Mouse (Mus musculus) thymus, postnatal 10 days (tissue): ENCODE measurements around the gene Snx1.

Experiments
- DNase-seq, 2 experiments: peaks; one replicate each; pipeline ENCODE4 v3.0.0; 2021; ENCODE audit warnings: low spot score in 2 of 2

Snx1 gene

DNA sequence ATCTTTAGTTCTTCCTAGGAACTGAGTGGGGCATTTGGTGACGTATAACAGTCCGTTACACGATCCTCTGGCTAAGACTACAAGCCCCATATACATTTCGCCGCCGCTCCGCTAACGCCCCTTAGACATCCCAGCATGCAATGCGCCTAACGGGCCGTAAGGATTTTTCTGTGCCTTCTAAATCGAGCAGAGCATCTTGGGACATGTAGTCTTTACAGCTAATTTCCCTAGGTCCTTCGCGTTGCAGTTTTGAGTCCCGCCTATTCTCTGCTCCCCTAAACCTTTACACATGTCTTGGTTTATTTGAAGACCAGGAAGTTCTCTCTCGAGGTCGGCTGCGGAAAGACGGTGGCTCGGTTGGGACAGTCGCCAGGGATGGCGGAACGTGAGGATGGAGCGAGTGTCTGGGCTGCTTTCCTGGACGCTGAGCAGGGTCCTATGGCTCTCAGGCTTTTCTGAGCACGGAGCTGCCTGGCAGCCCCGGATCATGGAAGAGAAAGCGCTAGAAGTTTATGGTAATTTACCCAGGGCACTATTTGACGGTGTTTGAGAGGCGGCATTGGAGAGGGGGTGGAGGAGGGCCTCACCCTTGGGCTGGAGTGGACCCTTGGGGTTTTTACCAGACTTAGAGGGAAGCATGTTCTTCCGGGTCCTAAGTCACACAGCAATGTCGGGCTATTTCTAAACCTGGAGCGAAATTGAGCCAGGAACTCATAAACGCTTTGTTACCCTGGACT is at the start of gene Snx1, which contains the start of gene Ciao2a:
TSS of gene Snx1 (minus strand) at position 132 of the 737 bp plus-strand sequence.
TSS of gene Ciao2a (plus strand) at position 156 of the 737 bp plus-strand sequence.
- DNase-seq, result peak; percentile 91 to 95

GRCm38 (mm10) chr9:66174985-66175384 is 48.6 kb upstream of the Snx1 start:
- DNase-seq, result no peak

- no peak for DNase-seq
Observed at GRCm38 (mm10) chr9:66173316-66173855, 47.0 kb upstream of the Snx1 start.

- DNase-seq, result no peak
Observed at GRCm38 (mm10) chr9:66171275-66171921, 45.0 kb upstream of the Snx1 start.

GRCm38 (mm10) chr9:66170506-66170905 is 44.1 kb upstream of the Snx1 start:
- no peak for DNase-seq

DNA sequence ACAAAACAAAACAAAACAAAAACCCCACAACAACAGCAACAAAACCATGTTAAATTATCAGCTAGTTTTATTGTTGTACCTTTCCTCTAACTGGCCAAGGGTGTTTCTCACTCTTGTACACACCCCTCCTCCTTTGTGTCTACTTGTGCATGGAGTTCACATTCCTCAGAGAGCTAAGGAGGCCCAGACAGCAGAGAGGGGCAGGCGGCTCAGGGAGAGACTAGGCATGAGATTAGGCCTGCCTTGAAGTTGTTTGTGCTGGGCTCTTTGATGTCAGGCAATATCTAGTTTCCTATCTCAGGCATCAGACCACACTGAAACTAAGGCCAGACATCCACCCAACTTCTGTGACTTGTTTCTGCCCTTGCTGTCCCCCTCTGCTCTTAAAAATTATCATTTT is 41.8 kb upstream of the Snx1 start:
- DNase-seq, result no peak

GRCm38 (mm10) chr9:66167222-66167621 is 40.8 kb upstream of the Snx1 start:
- DNase-seq, result no peak

- DNase-seq, result no peak
Observed at GRCm38 (mm10) chr9:66162995-66163394, 36.6 kb upstream of the Snx1 start.

DNA sequence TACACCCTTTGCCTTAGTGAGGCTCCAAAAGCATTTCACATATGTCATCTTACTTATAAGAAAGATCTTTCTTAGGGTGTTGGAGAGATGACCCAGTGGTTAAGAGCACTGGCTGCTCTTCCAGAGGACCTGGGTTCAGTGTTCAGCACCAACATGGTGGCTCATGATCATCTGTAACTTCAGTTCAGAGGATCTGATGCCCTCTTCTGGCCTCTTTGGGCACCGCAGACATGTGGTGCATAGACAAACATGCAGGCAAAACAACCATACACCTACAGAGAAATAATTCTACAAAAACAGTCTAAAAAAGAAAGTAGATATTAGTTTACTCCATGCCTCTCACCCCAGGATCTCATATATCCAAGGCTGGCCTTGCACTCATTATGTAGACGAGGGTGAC is 33.8 kb upstream of the Snx1 start:
- no peak for DNase-seq

GRCm38 (mm10) chr9:66158885-66159430 is 32.6 kb upstream of the Snx1 start:
- no peak for DNase-seq

DNA sequence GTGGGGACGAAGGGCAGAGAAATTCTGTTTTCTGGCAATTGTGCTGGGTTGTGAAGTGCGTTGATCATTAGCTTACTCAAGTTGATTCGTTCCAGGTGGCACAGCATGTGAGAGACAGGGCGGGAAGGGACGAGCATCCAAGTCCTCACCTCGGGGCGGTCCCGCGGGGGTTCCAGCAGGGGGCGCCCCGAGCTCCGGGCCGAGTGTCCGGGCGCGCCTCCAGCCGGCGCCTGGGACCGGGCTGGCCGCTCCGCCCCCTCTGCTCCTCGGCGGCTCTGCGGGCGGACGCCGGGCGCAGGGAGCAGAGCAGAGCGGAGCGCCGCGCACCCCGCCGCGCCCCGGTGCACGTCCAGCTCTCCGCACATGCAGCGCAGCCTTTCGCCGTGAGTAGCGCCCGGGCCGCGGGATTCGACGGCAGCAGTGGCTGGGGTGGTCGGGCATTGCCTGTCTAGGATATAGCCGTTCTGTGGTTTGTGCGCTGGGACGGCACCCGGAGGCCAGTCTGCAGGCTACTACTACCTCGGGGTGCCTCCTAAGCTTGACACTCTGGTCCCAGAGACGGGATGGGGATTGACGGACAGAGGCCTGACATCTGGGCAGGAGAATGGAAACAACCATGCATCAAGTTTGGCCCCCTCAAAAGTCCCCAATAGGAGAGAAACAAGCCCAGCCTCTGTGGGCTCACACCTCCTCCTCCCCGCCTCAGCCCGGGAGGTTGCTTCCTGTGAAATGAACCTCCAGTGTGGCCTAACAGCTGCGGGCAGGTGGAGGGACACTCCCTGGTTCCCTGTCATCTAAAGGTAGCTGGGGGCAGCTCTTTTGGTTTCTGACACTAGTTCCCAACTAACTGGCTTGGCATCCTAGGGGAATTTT is 31.8 kb upstream of the Snx1 start, which contains the start of gene Dapk2:
TSS of gene Dapk2 (plus strand) at position 266 of the 873 bp plus-strand sequence.
- peak; percentile 14 to 61 for DNase-seq

- DNase-seq, result peak in 1 of 2 experiments; percentile 19
Observed at GRCm38 (mm10) chr9:66155534-66155933, 29.1 kb upstream of the Snx1 start.

- no peak for DNase-seq
Observed at GRCm38 (mm10) chr9:66154013-66154412, 27.6 kb upstream of the Snx1 start.

DNA sequence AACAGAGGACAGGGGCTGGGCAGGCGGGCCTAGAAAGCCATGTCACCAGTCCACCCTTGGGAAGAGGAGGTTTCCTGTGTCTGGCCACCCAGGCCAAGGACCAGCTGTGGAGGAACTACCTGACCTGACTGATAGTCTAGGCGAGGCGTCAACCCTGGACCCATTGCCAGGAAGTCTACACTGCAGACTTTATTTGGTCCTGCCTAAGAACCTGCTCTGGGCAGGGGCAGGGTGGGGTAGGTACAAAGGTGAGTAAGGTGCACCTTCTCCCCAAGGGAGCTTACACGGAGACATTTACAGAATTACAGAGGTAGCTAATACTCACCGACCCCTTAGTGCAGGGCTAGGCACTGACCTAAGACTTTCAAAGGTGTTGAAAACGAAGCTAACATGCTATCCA is 27.2 kb upstream of the Snx1 start:
- DNase-seq, result no peak

DNA sequence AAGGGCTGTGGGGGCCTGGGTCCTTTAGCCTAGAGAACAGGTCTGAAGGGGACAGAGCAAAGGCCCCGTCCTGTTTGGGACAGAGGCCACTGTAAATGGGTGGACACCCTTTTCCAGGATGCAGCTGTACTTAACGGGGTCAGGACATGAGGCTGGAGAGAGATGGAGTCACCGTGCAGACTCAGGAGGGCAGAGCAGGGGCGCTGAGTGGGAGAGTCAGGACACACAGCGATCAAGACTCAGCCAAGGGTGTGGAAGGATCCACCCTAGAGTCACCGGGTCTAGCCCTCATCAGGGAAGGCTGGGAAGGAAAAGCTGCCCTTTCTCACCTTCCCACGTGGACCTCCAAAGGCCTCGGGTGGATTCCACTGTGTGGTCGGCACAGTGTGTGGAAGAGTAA is 25.6 kb upstream of the Snx1 start:
- no peak for DNase-seq

GRCm38 (mm10) chr9:66146141-66146540 is 19.8 kb upstream of the Snx1 start:
- no peak for DNase-seq

- DNase-seq, result peak; percentile 49 to 78
Observed at GRCm38 (mm10) chr9:66144248-66144647, 17.9 kb upstream of the Snx1 start.

GRCm38 (mm10) chr9:66142265-66142664 is 15.9 kb upstream of the Snx1 start:
- DNase-seq, result no peak

DNA sequence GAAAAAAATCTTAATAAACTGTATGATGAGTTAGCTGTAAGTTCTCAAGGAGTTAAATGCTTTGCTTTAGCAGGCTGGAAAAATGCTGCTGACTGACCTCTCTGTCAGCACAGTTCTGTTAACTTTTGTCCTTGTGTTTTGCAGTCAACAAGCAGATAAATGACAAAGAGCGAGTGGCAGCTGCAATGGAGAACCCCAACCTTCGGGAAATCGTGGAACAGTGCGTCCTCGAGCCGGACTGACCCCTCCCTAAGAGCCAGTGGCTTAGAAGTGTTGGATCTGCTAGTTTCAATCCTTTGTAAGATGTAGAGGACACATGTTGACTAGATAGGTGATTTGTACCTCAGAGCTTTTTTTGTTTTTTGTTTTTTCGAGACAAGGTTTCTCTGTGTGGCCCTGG is 11.8 kb upstream of the Snx1 start:
- DNase-seq, result no peak

DNA sequence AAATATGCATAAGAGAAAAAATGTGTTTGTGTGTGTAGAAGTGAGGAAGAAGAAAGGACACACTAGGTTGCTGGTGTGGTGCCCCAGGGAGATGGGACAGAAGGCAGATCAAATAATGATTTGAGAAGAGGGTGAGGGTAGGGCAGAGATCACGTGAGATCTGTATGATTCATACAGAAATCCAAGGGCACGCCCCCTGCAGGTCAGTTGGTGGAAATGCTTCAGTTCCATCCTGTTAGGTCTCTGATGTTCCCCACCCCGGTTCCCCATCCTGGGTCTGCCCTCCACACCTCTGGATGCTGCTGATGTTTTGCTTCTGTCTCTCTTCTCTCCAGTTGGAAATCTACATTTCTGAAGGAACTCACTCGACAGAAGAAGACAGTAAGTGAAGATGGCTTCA is 9.6 kb upstream of the Snx1 start:
- DNase-seq, result peak; percentile 15 to 48

GRCm38 (mm10) chr9:66131466-66131865 is 5.1 kb upstream of the Snx1 start:
- DNase-seq, result no peak

GRCm38 (mm10) chr9:66127884-66128283 is 1.5 kb upstream of the Snx1 start:
- DNase-seq, result no peak
